Mouse (Mus musculus): ENCODE measurements around the gene Sall2.
A peak's percentile ranks its signal among the peaks of the same experiment; 100 is the strongest.
"Not testable (repeated sequence)": the region's sequence is repeated elsewhere in the genome, so short reads cannot be mapped to it uniquely, and the experiment has no call there.

The Sall2 gene

DNA sequence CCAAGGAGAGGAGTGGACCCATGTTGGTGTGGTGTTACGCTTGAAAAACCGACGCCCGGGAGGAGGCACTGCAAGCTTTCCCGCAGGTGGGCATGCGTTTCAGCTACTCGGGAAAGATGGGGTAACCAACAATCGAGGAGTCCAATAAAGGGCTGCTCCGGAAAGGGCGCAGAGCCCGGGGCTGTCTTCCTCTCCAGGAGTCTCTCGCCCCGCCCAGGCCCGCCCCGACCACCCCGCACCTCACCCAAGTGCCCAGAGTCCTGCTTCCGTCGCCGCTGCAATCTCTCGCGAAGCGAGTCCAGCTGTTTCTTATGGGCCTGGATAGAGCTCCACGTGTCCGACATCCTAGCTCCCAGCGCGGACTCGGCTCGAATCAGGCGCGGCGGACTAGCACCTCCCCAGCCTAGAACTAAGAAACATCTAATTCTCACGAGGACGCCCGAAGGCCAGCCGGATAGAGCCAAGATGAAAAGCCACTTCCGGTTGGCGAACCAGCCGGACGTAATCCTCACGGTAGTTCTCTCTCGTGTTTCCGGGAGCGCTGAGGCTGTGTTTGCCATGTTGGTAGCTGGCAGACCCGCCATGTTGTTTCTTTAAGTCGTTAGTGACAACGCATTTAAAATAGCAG, 23.8 kb downstream of the Sall2 start, which contains the start of gene Mettl3:
Gene Mettl3, minus strand, starts transcription at position 485 of the 628 bp plus-strand sequence.
- DNase-seq (ENCODE audit: extremely low spot score, low read depth, low spot score), result peak; percentile 75

DNA sequence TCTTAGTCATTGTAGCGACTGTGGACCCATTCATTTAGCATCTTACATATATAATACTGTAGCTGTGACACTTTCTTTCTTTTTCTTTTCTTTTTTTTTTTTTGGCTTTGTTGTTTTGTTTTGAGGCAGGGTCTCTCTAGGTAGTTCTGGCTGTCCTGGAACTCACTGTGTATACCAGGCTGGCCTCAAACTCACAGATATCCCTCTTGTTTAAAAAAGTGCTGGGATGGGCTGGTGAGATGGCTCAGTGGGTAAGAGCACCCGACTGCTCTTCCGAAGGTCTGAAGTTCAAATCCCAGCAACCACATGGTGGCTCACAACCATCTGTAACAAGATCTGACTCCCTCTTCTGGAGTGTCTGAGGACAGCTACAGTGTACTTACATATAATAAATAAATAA, 25.0 kb downstream of the Sall2 start:
- DNase-seq (ENCODE audit: extremely low spot score, low read depth, low spot score), result not testable (repeated sequence)

DNA sequence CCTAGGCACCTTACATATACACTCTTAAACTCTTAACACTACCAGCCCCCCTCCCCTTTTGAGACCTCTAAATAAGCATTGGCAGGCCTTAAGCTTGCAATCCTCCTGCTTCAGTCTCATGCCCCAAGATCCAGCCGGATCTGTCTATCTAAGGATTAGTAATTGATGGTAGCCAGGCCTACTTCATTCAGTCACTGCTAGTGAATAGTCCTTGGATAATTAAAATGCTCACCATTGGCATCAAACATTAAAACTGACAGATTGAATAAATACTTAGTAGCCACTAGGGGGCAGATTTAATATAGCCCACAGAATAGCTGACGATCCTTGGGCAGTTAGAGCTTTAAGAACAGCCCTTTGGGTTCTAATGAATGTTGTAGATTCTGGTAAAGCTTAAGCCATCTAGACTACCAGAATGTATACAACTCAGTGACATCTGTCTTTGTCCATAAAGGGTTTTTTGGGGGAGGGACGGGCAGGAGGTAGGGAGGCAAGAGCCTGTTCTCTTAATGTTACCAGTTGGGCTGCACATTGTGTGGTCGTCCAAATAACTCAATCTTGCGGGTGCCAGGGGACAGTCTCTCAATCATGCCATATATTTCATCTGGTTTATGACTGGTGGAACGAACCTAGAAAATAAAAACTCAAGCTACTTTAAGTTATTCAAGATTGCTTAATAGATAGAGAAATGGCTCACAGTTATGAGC, 32.9 kb downstream of the Sall2 start:
- DNase-seq (ENCODE audit: extremely low spot score, low read depth, low spot score), result no peak

DNA sequence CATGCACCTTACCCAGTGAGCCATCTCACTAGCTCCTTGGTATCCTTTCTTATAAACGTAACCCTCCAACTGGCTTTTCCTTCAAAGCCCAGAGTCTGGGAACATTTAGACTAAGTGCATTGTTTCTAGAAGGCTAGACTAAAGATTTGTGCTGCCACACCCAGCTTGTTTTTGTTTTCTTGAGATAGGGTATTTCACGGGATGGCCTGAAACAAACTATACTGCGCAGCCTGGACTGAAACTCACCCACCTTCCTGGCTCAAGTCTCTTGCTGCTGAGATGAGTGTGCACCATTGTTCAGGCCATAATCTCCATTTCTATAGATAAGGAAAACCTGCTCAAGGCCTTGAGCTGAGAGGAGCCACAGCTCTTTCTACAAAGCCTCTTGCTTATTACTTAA, 44.4 kb downstream of the Sall2 start:
- no peak for DNase-seq (ENCODE audit: extremely low spot score, low read depth, low spot score)

DNA sequence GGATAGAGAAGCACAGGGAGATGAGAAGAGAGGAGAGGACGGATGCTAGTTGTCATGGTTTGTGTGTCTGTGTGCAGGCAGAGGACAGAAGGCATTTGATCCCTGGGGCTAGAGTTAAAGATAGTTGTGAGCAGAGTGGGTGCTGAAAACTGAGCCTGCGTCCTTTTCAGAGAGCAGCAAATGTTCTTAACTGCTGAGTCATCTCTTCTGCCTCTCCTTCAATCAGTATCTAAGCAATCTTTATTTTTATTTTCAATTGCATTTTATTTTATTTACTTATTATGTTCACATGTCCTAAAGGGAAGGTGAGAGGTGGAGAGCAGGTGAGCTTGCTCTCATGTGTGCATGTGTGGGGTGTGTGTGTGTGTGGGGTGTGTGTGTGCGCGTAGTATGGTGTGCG, 44.9 kb downstream of the Sall2 start:
- DNase-seq (ENCODE audit: extremely low spot score, low read depth, low spot score), result no peak

DNA sequence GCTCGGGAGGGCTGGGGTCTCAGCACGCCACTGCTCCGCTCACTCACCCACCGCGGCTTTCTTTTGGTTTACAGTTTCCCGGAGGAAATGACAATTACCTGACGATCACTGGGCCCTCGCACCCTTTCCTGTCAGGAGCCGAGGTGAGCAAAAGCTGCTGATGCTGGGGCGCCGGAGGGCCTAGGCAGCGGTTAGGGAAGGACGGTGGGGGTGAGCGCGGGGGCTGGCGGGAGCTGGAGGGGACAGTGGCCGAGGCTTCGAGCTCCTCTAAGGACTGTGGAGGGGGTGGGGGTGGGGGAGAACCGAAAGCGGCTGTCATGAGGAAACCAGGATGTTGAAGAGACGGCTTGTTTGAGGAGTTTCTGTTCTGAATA, 48.8 kb downstream of the Sall2 start:
- DNase-seq (ENCODE audit: extremely low spot score, low read depth, low spot score), result no peak

DNA sequence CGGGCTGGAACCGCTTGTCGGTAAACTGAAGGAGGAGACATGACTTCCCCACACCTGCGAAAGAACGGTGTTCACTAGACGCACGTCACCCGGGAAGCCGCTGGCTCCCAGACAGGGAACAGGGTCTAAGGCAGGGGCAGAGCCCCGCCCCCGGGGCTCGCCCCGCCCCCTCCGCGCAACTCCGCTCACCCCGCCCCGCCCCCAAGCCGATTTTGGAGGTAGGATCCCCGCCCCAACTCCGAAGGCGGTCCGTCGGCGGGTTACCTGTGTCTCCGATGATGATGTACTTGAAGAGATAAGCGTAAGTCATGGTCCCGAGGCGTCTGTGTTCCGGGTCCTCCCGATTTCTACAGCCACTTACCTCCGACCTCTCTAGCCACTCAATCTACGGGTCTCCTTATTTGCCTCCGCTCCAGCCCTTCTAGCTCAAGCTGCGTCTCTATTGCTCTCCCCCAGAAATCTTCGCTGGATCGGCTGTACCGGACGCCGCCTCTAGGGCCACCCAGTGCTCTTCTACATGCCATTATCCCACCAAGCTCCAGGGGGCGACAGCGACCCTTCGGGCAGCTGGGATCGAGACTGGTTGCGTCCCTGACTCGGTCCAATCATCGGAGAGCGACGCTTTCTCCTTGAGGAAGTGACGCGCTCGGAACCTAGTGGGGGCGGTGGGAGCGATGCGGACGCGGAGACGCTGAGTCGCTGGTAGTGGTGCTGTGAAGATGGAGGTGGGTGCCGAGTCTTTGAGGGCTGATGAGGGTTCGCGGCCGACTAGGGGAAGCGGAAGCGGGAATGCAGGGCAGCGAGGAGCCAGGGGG, 49.4 kb downstream of the Sall2 start, which contains the start of the genes Tox4 and Rab2b:
Gene Tox4, plus strand, starts transcription at position 215 of the 815 bp plus-strand sequence.
Gene Rab2b, minus strand, starts transcription at position 614 of the 815 bp plus-strand sequence.
- peak; percentile 98 for DNase-seq (ENCODE audit: extremely low spot score, low read depth, low spot score)

DNA sequence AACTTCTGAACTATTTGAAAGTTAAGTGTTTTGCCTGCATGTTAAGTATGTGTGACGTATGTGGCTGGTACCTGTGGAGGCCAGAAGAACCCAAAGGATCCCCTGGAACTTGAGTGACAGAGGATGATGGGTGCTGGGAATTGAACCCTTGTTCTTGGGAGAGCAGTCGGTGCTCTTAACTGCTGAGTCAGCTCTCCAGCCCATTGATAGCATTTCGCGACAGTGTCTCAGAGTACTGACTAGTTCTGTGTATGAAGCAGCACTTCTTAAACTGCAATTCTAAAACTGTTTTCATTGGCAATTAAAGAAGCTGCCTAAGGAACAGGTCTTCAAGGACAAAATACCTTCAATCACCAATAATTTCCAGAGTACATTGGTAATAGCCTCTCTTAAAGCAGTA, 51.4 kb downstream of the Sall2 start:
- no peak for DNase-seq (ENCODE audit: extremely low spot score, low read depth, low spot score)

DNA sequence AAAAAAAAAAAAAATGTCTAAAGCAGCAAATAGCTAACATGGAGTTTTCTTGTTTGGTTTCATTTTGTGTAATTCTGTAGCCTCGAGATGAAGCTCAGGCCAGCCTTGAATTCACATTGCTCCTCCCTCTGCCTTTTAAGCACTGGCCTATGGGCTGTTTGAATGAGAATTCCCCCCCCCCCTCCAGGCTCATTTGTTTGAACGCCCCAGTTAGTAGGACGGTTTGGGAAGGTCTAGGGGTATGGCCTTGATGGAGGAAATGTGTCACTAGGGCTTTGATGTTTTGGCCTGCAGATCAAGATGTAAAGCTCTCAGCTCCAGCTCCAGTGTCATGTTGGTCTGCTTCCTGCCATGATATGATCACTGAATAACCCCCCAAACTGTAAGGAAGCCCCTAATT, 55.8 kb downstream of the Sall2 start:
- no peak for DNase-seq (ENCODE audit: extremely low spot score, low read depth, low spot score)

Data from hindlimb bud, embryonic 11.5 days (tissue).